Mouse (Mus musculus) limb, embryonic 14.5 days (tissue): ENCODE measurements at regions not wholly inside any gene's neighbourhood (a gene's known extent, or its start where the extent isn't known, plus 50 kb on each side); places are given as distances from the start of the nearest gene placed in this dataset.

ENCODE experiments used
- ATAC-seq: fragments of 200-750 bp; cut with Nextera tagmentation; 2 replicates; pipeline ENCODE4 v1.8.0; 2017; ENCODE audit warnings: low read depth, moderate number of reproducible peaks, moderate TSS enrichment; ENCODE audit not compliant: low FRiP score
- DNase-seq: peaks from one replicate; pipeline ENCODE4 v3.0.0-alpha.2; 2015; ENCODE audit warnings: low spot score
- H3K27ac ChIP-seq: fragments of 300-500 bp; sonication (generic); replicated peaks from 2 replicates; pipeline ENCODE4 v1.5.1; 2014; ENCODE audit warnings: low read depth, mild to moderate bottlenecking, low read length, moderate library complexity, mixed read lengths
- H3K27me3 ChIP-seq: fragments of 300-500 bp; sonication (generic); 2 replicates; pipeline ENCODE4 v1.6.1; 2014; ENCODE audit warnings: low read length, mixed read lengths; ENCODE audit not compliant: control insufficient read depth, insufficient read depth
- H3K36me3 ChIP-seq: fragments of 300-500 bp; sonication (generic); 2 replicates; pipeline ENCODE4 v1.6.1; 2014; ENCODE audit warnings: mild to moderate bottlenecking, low read length, moderate library complexity, mixed read lengths; ENCODE audit not compliant: control insufficient read depth, insufficient read depth
- H3K4me1 ChIP-seq: fragments of 300-500 bp; sonication (generic); 2 replicates; pipeline ENCODE4 v1.6.1; 2014; ENCODE audit warnings: antibody characterized with exemption, low read length, mixed read lengths; ENCODE audit not compliant: control insufficient read depth, insufficient read depth
- H3K4me2 ChIP-seq: fragments of 300-500 bp; sonication (generic); replicated peaks from 2 replicates; pipeline ENCODE4 v1.6.1; 2014; ENCODE audit warnings: low read depth, mild to moderate bottlenecking, low read length, moderate library complexity; ENCODE audit not compliant: severe bottlenecking
- H3K4me3 ChIP-seq: fragments of 300-500 bp; sonication (generic); replicated peaks from 2 replicates; pipeline ENCODE4 v1.5.1; 2014; ENCODE audit warnings: low read length
- H3K9ac ChIP-seq: fragments of 300-500 bp; sonication (generic); 2 replicates; pipeline ENCODE4 v1.6.1; 2014; ENCODE audit warnings: mild to moderate bottlenecking, low read depth, low read length, moderate library complexity; ENCODE audit not compliant: severe bottlenecking
- H3K9me3 ChIP-seq: fragments of 300-500 bp; sonication (generic); 2 replicates; pipeline ENCODE4 v1.6.1; 2016; ENCODE audit warnings: low read length; ENCODE audit not compliant: control insufficient read depth
- POLR2A ChIP-seq: fragments of 200-500 bp; IDR thresholded peaks from 2 replicates; pipeline ENCODE4 v1.8.0; 2012; ENCODE audit warnings: inconsistent platforms, mild to moderate bottlenecking, moderate library complexity, borderline replicate concordance; ENCODE audit not compliant: insufficient read depth, insufficient read length; ENCODE audit errors: extremely low read depth
- WGBS: fragments of 180-500 bp; shearing (Covaris S2); extraction: QIAGEN DNeasy Blood & Tissue Kit; methylation state at CpG from one replicate; pipeline ENCODE4 v1.1.7; 2014; 5-methylcytosine and 5-hydroxymethylcytosine counted together

DNA sequence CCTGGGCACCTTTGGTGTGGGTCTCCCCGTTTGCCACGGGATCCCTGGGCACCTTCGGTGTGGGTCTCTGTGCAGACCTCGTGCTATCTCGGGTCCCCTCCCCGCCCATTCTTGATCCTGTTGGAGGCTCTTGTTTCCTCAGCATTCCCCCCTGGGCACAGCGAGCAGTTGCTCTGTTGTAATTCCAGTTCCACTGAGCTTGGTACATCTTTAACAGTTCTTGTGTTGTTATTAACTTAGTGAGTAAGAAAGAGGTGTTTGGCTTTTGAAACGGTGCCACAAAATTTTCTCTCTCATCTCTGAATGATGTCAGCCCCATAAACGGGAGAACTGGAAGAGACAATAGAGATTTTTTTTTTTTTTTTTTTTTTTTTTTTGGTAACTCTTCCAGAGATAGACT is 187.7 kb upstream of the 4930412O13Rik start:
- WGBS: 77% methylated on average over 9 of the region's 9 CpGs
- H3K4me1 ChIP-seq: peaks cover 9% of the 10 kb centered on the region; the same call in 1 of the 2 replicates
- ATAC-seq (no peak), DNase-seq (no peak)
- no peak overlapping the region for H3K4me3 ChIP-seq
- no peak overlapping the region for H3K4me2 ChIP-seq
- H3K9ac ChIP-seq: no peak overlapping the region
- H3K27ac ChIP-seq: no peak overlapping the region
- H3K9me3 ChIP-seq: no peaks in the 10 kb centered on the region
- no peak for TF ChIP-seq POLR2A
- H3K27me3 ChIP-seq: no peaks in the 10 kb centered on the region
- no peaks in the 10 kb centered on the region for H3K36me3 ChIP-seq

DNA sequence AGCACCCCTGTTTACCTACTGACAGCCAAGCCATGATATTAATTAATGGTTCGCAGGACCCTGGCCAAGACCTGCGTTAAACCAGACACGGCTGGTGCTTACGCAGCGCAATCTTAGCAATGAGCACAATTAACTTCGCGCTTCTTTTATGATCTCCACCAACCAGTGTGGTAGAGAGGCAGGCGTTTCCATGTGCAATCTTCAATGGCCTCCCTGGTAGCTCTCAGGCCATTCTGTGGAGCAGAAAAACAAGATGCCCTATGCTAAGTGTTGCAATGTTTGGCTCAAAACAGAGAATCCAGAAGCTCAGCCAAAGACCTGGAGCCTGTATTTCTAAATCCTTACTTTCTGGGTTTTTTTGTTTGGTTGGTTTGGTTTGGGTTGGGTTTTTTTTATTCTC is 186.9 kb upstream of the 4930412O13Rik start:
- no peaks in the 10 kb centered on the region for H3K9me3 ChIP-seq
- H3K4me2 ChIP-seq: no peak overlapping the region
- H3K27me3 ChIP-seq: no peaks in the 10 kb centered on the region
- H3K27ac ChIP-seq: no peak overlapping the region
- 63% methylated on average over 8 of the region's 8 CpGs for WGBS
- TF ChIP-seq POLR2A: no peak
- no peak for DNase-seq
- H3K9ac ChIP-seq: no peak overlapping the region
- 0 out of 2 replicates have a peak, but pooled peaks have one; percentile 26 for ATAC-seq
- no peaks in the 10 kb centered on the region for H3K36me3 ChIP-seq
- peaks cover 9% of the 10 kb centered on the region; the same call in 1 of the 2 replicates for H3K4me1 ChIP-seq
- no peak overlapping the region for H3K4me3 ChIP-seq

- TF ChIP-seq POLR2A: no peak
- H3K27me3 ChIP-seq: no peaks in the 10 kb centered on the region
- DNase-seq (no peak), ATAC-seq (no peak)
- H3K4me3 ChIP-seq: no peak overlapping the region
- 70% methylated on average over 6 of the region's 6 CpGs for WGBS
- no peak overlapping the region for H3K27ac ChIP-seq
- no peak overlapping the region for H3K9ac ChIP-seq
- no peaks in the 10 kb centered on the region for H3K36me3 ChIP-seq
- H3K9me3 ChIP-seq: no peaks in the 10 kb centered on the region
- H3K4me2 ChIP-seq: no peak overlapping the region
- no peaks in the 10 kb centered on the region for H3K4me1 ChIP-seq
Measured at GRCm38 (mm10) chr2:9697591-9698345, 183.3 kb upstream of the 4930412O13Rik start.

- no peak for TF ChIP-seq POLR2A
- ATAC-seq (no peak), DNase-seq (no peak)
- Histone ChIP-seq H3K27me3 (no peaks in the 10 kb centered on the region), H3K27ac (no peak overlapping the region), H3K4me1 (no peaks in the 10 kb centered on the region), H3K9ac (no peak overlapping the region), H3K9me3 (no peaks in the 10 kb centered on the region), H3K36me3 (no peaks in the 10 kb centered on the region), H3K4me3 (no peak overlapping the region), H3K4me2 (no peak overlapping the region)
- WGBS: 67% methylated on average over 3 of the region's 3 CpGs
Measured at GRCm38 (mm10) chr2:9704266-9704665, 176.8 kb upstream of the 4930412O13Rik start.

DNA sequence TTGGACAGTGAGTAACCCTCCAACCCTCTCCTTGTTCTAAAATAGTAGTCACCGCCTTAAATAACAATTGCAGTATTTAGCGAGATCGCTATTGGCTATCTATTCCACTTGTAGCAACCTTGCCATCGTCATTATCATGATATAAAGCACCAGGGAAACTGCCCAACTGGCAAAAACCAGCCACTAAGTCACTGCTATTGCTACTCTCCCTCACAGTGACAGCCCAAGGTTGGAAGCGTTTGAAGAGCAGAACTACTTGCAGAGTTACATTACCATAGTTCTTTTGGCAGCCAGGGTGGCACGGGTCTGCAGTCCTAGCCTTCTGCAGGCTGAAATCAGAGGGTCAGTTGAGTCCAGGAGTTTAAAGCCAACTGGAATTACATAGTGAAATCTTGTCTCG is 171.6 kb upstream of the 4930412O13Rik start:
- Histone ChIP-seq H3K27me3 (no peaks in the 10 kb centered on the region), H3K27ac (no peak overlapping the region)
- no peak for ATAC-seq

More for the DNA sequence above, 171.6 kb upstream of the 4930412O13Rik start:
- WGBS: 79% methylated on average over 7 of the region's 7 CpGs
- no peak for TF ChIP-seq POLR2A
- Histone ChIP-seq H3K9me3 (no peaks in the 10 kb centered on the region), H3K4me1 (no peaks in the 10 kb centered on the region), H3K36me3 (no peaks in the 10 kb centered on the region), H3K4me2 (no peak overlapping the region), H3K9ac (no peak overlapping the region), H3K4me3 (no peak overlapping the region)
- no peak for DNase-seq
